Mouse (Mus musculus): Measurements from ENCODE around the gene Snx8.
"Not testable (repeated sequence)": the region's sequence is repeated elsewhere in the genome, so short reads cannot be mapped to it uniquely, and the experiment has no call there.

Gene Snx8

DNA sequence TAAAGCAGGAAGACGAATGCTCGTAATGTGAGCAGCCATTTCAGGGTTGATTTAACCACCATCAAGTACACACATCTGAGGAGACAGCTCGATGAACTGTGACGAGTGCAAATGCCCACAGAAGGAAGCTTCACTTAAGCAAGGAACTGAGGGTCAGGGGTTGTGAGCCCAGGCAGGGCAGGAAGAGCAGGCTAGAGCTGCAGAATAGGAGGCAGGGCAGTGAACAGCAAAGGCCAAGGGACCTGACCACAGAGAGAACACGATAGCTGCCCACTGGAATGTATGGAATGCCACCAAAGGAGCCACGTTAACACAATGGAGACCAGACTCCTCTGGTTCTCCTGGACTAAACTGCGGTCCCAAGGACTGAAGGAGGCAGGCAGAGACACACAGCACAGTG lies 5.5 kb downstream of the Snx8 start:
- peak; percentile 50 to 78 for DNase-seq

DNA sequence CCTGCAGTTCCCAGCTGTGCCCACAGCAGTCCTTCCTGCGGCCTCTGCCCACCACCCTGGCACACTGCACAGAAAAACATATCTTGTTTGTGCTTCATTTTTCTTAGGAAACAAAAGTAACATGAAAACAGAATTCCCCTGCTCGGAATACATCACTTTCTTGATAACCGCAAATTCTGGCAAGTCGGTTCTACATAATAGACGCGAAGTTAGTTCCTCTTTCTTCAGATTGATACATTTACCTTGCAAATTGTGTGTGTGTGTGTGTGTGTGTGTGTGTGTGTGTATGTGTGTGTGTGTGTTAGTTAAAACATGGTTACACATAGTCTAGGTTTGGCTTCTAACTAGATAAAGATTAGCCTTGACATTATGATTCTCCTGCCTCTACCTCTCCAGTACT lies 6.4 kb downstream of the Snx8 start:
- no peak for DNase-seq

DNA sequence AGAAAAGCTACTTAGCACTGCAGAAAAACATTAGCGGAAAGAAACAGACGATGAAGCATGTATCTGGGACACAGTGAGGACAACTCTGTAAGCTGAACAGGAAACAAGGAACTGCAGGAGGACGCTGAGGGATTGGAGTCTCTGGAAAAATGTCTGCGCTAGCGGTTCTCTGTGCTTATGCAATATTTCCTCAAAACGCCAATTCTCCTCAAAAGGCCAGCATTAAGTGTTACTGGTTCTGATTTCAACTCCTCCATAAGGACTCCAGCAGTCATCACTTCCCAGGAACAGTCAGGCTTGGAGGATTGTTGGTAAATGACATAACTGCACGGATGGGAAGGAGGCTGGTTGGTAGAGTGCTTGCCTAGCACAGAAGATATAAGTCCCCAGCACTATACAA lies 7.9 kb downstream of the Snx8 start:
- no peak for DNase-seq

DNA sequence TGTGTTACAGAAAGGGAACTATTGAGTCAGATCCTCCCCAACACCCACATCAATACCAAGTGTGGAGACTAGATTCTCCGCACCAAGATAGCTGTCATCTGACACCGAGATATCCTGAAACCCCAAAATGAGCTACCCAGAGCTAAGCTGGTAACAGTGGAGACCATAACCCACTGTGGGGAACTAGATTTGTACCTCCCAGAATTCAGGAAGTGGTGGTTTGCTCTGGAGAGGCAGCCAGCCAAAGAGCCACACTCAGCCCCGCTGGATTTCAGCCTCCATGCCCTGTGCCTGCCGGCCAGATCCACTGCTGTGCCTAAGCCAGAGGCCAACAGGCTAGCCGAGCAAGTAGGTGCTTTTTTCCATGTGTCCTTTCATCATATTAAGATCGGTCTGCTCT lies 9.8 kb downstream of the Snx8 start:
- DNase-seq: peak; percentile 51 to 60

DNA sequence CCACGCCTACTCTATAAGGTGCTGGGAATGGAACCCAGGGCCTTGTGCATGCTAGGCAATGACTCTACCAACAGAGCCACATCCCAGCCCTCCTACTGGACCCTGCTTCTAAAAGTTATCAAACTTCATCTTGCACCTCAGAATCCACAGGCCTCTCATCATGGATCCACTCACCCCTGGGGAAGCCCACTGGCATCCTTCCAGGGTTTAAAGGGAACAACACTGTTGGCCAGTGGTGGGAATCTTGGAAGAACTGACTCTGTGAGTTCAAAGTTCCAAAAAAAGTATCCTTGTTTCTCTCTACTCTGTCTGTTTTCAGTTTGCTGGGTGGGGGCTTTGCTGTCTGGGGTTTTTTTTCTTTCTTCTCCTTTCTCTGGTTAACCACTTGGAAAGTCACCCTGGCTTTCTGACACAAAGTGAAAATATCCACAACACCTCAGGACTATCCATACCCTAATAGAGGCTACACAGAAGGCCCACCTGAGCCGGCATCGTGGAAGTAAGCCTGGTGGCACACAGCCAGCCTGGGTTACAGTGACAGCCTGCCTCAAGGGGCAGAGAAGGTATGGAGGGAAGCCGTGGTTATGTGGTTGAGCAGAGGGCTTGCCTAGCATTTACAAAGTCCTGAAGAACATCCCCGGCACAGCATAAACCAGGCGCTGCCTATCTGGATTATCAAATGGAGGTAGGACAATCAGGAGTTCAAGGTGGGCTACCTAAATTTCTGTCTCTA lies 10.8 kb downstream of the Snx8 start:
- DNase-seq: peak; percentile 72 to 80

DNA sequence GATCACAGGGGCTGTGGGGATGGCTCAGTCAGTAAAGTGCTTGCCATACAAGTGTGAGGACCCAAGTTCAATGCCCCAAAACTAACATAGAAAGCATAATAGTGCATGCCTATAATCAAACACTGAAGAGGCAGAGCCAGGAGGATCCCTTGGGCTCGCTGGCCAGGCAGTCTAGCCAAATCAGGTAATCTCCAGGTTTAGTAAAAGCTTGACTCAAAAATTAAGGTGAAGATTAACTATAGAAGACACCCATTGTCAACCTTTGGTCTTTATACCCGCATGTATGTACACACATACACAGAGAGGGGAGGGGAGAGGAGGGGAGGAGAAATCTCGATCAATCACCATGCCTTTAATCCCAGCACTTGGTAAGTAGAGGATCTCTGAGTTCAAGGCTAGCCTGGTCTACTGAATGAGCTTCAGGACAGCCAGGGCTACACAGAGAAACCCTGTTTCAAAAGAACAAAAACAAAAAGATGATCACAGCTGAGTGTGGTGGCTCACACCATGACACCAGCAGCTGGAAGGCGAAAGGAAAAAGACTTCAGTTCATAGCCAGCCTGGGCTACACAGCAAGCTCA lies 13.7 kb downstream of the Snx8 start:
- no peak for DNase-seq

DNA sequence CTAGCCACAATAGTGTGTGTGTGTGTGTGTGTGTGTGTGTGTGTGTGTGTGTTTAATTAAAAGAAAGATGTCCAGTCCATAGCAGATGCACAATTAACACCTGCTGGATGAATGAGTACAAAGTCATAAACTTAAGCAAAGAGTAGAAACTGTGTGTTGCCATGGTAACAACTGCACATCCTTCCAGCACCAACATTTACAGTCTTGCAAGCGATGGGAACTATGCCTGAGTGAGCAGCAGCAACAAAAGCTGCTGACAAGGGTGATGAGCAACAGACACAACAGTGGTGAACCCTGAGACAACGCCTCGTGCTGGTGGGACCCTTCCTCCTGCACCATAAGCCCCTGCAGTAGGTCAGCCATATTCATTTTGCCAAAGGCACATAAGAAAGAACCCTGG lies 14.8 kb downstream of the Snx8 start:
- no peak for DNase-seq

DNA sequence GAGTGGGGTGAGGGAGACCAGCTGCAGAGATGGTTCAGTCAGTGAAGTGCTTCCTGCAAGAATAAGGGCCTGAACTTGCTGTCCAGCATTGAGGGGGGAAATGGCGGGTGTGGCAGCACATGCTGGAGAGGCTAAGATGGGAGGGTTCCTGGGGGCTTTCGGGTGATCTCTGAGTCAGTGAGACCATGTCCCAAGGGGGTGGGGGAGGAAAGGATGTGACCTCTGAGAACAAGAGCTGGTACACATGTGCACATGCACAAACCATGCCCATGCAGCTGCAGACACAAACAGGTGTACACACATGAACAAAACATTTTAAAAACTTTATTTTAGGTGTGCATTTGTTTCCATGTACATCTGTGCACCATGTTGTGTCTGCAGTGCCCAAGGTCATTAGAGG lies 15.4 kb downstream of the Snx8 start:
- DNase-seq: no peak

DNA sequence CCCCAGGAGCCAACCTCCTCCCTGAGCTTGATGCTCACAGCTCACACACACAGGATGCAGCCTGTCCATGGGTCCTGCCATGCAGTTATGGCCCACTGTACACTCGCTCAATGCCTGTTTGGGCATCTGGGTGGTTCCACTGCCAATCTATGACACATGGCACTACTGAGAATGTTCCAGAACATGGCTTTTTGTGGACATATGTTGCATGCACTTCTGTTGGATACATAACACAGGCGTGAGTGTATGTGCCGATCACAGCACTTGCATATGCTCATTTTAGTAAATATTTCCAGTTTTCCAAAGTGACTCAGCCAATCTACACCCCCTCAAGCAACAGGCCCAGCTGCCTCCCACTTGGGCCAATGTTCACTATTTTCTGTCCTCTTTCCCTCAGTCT lies 17.4 kb downstream of the Snx8 start:
- DNase-seq: no peak

DNA sequence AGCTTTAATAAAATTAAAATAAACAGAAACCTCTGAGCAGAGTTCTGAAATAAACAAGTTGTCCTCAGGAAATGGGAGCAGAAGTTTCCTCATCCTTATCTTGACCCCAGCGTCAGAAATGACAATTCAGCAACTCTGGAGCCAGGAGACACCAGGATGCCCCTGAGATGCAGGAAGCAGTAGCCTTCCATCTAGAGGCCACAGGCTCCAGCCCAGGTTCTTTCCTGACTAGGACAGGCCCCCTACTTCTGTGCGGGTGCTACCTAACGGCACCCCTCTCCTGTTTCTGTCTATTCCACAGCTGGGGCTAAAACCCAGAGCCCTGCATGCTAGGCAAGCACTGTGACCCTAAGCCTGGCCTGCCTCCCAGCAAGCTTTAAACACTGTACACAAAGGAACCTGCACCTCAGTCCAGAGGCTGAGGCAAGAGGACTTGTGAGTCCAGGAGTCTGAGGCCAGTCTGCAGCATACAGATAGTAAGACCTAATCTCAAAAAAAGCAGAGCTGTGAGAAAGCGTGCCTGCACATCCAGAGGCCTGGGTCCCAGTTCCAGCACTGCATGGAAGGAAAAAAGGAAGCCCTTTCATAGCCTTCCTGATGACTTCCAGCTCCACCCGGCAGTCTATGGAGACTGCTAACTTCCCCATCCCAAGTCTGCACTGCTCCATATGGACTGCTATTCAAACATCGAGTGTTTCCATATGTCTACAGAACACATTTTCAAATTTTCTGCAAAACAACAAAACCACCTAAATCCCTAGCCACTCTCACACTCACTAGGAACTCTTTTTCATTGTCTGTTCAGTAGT lies 18.4 kb downstream of the Snx8 start:
- peak; percentile 58 to 79 for DNase-seq

DNA sequence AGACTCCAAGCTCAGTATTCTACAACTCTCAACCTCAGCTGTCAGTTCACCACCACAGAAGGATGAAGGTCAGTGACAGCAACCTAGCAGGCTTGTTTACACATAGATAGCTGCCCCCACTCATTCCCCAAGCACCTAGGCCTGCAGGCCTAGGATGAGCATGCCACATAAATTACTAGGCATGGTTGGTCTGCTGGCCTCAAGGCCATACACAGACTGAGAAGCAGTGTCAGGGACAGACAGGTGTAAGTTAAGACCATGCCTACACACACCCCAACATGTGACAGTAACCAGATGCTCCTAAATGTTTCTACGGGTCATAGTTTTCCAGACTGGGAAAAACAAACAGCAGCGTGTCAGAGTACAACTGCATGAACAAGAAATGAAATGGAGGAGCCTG lies 19.6 kb downstream of the Snx8 start:
- DNase-seq: no peak

DNA sequence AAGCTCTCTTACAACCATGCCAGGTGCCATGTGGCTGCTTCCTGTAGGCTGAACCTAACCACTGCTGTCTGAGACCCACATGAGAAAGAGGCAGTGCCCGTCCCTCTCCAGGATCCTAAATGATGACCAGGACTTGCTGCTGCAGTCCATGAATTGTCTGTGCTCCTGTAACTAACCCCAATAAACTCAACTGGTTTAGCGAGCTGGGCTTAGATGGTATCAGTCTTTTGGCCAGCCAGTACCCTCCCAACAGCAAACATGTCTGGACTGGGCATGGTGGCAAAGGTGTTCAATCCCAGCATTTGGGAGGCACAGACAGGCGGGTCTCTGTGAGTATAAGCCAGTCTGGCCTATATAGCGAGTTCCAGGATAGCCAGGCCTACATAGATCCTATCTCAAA lies 20.1 kb downstream of the Snx8 start:
- DNase-seq: no peak

DNA sequence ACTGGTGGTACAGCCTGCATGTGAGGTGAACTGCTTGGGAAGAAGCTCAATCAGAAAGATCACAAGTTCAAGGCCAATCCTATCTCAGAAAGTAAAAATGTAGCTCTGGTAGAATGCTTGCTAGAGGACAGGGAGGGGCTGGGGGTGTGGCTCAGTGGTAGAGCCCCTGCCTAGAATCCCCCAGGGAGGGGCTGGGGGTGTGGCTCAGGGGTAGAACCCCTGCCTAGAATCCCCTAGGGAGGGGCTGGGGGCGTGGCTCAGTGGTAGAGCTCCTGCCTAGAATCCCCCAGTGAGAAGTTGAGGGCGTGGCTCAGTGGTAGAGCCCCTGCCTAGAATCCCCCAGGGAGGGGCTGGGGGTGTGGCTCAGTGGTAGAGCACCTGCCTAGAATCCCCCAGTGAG lies 20.9 kb downstream of the Snx8 start:
- DNase-seq: not testable (repeated sequence)

DNA sequence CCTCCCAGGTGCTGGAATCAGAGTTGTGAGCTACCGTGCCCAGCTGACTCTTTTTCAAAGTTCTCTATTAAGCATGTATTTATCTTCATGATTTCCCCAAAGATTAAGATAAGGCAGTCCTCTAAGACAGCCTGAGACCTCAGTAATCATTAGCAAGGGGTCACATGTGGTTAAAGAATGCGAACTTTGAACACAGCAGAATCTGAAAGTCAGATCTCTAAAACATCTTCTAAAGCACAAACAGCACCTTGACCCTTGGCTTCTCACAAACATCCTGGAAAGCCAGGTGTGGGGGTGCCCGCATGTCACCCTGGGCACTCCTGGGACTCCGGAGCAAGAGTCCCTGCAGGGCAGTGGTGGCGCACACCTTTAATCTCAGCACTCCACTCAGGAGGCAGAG lies 24.6 kb downstream of the Snx8 start:
- peak; percentile 70 to 85 for DNase-seq

DNA sequence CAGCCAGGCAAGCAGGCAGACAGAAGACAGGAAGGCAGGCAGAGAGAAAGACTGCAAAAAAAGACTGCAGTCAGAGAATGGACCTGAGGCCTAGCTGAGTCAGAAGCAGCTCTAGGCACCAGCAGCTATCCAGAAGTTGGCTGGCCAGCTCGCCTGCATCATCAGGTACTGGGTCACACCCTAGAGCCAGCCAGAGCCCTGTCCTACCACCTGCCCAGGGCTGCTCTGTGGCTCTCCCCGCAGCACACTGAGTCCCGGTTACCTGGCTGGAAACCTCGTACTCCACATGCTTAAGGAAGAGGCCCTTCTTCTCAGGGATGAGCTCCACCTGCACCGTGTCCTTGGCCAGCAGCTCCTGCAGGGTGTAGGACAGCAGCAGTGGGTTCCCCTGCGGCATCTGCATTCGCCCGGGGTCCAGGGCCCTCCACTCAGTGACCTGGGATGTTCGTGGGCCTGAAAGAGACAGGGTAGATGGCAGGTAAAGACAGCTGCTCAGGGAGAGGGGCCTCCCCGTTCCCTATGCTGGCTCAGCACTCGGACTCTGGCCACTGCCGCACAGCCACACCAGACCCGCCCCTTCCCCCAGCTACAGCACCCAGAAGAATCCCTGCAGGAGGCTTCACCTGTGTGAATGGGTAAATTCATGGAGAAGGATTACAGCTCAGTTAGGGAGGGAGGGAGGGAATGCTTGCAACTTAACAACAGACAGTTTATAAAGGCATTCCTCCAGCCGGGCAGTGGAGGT lies 29.0 kb downstream of the Snx8 start:
- DNase-seq: peak; percentile 74 to 85

DNA sequence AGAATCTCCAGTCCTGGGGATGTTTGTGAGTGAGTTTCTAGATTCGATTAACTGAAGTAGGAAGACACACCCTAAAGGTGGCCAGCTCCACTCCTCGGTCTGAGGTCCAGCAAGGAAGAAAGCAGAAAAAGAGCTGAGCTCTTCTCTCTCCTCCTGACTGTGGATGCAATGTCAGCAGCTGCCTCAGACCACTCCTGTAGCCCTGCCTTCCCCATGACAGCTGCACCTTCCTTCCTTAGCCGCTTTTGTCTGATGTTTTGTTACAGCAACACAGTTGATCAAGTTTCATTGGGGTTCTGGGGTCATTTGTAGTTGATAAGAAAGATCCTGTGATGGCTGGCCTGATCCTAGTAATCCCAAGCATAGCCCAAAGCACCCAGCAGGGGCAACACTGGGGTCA lies 31.6 kb downstream of the Snx8 start:
- no peak for DNase-seq

DNA sequence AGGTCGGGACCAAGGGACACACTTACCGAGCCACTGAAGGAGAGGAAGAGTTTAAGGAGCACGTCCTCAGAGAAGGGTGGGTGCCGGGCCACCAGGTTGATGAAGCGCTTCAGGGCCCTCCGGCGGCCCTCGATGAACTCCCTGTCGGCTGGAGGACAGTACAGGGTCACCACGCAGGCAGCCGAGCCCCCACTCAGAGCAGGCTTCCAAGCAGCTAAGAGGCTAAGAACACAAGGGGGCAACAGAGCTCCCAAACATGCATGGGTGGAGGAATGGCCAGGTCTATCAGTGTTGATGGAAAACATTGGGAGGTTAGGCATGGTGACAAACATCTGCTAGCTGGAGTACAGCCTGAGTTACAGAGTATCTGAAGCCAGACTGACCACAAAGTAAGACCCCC lies 33.1 kb downstream of the Snx8 start:
- DNase-seq: peak in 1 of 2 experiments; percentile 54

DNA sequence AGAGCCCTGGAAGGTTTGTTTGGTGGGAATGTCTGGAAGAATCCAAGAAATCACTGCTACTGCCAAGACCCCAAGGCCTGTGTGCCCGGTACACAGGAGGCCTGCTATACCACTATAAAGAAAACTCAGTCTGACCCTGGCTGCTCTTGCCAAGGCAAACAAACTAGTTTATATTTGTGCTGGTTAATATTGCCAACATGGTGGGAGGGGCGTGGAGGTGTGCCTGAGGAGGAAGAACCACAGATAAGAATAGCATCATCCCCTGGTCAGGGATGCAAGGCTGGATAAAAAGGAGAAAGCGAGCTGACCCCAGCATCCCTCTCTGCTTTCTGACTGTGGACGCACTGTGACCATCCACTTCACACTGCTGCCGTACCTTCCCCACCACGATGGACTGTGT lies 36.7 kb downstream of the Snx8 start:
- DNase-seq: peak in 1 of 2 experiments; percentile 42

DNA sequence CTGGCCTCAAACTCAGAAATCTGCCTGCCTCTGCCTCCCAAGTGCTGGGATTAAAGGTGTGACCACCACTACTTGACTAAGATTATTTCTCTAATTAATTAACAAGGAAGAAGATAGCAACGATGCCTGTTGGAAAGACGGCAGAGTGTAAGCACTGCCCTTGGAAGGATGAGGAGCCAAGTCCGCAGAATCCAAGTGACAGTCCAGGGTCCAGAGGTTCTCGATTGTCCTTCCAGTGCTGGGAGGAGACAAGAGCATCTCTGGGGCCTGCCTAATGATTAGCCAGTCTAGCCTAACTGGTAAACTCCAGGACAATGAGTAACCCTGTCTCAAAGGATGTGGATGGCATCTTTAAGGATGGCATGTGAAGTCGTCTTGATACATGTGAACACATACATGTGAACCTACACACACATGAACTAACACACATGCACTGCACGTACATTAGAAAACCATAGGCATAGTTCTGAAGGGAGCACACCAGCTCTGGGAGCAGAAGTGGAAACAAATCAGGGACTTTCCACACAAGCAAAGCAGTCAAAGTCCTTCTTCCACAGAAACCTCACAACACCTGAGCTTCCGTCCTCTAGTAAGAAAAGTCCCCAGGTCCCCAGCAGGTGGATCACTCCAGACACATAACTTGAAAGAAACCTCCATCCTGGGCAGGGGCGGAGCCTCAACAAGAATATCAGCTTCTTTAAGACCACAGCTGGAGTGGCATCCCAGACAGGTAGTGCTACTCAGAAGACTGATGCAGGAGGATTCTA lies 38.1 kb downstream of the Snx8 start:
- peak; percentile 55 to 76 for DNase-seq

DNA sequence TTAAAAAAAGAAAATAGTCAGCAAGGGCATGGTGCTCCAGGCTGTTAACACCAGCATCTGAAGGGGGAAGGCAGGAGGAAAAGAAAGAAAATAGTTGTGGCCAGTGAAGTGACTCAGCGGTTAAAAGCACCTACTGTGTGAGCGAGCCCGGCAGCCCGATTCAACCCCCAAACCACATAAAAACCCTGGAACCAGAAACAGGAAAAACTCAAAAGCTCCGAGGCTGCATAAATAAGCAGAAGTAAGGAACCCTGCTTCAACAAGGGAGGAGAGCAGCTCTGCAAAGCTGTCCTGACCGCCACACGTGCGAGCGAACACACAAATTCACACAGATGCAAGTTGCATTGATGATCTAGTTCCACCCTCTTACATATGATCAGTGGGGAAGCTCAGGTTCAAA lies 39.2 kb downstream of the Snx8 start:
- no peak for DNase-seq

DNA sequence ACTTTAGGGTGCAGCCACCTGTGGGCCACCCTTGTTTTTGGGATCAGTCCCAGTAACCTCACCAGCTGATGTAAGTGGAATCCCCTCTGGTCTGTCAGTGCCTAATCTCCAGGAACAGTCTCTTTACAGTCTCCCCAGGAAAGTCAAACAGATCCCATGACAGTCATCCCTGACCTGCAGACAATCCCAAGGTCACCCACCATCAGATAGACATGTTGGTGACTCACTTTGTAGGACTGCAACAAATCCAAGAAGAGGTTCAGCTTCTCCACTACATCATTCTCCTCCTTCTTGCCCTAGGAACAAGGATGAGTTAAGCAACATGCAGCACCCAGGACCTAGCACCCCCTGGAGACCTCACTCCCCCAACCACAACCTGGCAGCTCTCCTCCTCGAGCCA lies 43.0 kb downstream of the Snx8 start:
- no peak for DNase-seq

DNA sequence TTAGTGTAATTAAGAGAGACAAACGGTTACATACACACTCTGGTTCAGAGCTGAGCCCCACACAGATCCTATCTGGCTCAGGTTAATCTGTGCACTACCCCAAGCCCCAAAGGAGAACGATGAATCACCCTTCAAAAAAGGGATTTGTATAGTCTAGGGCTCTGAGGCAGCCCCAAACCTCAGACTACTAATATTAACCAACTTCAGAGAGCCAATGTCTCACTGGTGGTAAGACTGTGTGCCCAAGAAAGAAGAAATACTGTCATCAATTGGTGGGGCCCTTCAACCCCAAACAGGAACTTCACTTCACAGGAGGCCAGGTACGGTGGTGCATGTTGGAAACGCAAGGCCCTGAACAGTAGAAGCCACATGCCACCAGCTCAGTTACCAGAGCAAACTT lies 43.8 kb downstream of the Snx8 start:
- no peak for DNase-seq

DNA sequence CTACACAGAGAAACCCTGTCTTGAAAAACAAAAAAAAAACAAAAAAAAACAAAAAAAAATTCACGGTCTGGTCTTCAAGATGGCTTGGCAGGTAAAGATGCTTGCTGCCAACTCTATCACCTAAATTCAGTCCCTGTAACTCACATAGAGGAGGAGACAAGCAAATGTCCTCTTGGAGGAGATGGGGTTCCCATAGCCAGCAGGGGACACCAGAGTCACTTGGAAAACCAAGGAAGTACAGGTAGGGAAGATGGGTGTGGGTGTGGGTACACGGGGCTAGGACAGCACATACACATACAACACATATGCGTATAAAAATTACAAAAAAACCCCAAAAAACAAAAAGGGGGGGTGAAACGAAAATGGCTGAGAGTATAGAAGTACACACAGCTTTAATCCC lies 46.2 kb downstream of the Snx8 start:
- no peak for DNase-seq
